Mouse (Mus musculus) testis, postnatal 14 days (tissue): Measurements from ENCODE around the gene D430041D05Rik.

Experiments
- DNase-seq: peaks from one replicate; pipeline ENCODE4 v3.0.0; 2021; ENCODE audit warnings: low spot score

The D430041D05Rik gene

GRCm38 (mm10) chr2:104260920-104261740 is 149.7 kb downstream of the D430041D05Rik start:
- DNase-seq, result no peak

- no peak for DNase-seq
These were observed 154.2 kb downstream of the D430041D05Rik start for GRCm38 (mm10) chr2:104256585-104256984.

GRCm38 (mm10) chr2:104254944-104255343 is 155.9 kb downstream of the D430041D05Rik start:
- no peak for DNase-seq

GRCm38 (mm10) chr2:104253341-104253740 is 157.5 kb downstream of the D430041D05Rik start:
- DNase-seq, result no peak

- DNase-seq, result no peak
These were observed 159.2 kb downstream of the D430041D05Rik start for GRCm38 (mm10) chr2:104251647-104252046.

- DNase-seq, result no peak
These were observed 161.0 kb downstream of the D430041D05Rik start for GRCm38 (mm10) chr2:104249856-104250255.

- DNase-seq, result no peak
These were observed 164.0 kb downstream of the D430041D05Rik start for GRCm38 (mm10) chr2:104246851-104247250.

- DNase-seq, result no peak
These were observed 168.8 kb downstream of the D430041D05Rik start for GRCm38 (mm10) chr2:104242055-104242454.

GRCm38 (mm10) chr2:104237141-104237540 is 173.7 kb downstream of the D430041D05Rik start:
- no peak for DNase-seq

GRCm38 (mm10) chr2:104230444-104230843 is 180.4 kb downstream of the D430041D05Rik start:
- no peak for DNase-seq

- no peak for DNase-seq
These were observed 184.8 kb downstream of the D430041D05Rik start for GRCm38 (mm10) chr2:104226057-104226456.

- DNase-seq, result no peak
These were observed 191.0 kb downstream of the D430041D05Rik start for GRCm38 (mm10) chr2:104219733-104220391.

- no peak for DNase-seq
These were observed 192.2 kb downstream of the D430041D05Rik start for GRCm38 (mm10) chr2:104218588-104219065.

- no peak for DNase-seq
These were observed 192.7 kb downstream of the D430041D05Rik start for GRCm38 (mm10) chr2:104218114-104218513.

- no peak for DNase-seq
These were observed 201.4 kb downstream of the D430041D05Rik start for GRCm38 (mm10) chr2:104209408-104209807.

GRCm38 (mm10) chr2:104208415-104208814 is 202.4 kb downstream of the D430041D05Rik start:
- DNase-seq, result no peak

GRCm38 (mm10) chr2:104207948-104208347 is 202.9 kb downstream of the D430041D05Rik start:
- DNase-seq, result no peak

GRCm38 (mm10) chr2:104205623-104206022 is 205.2 kb downstream of the D430041D05Rik start:
- DNase-seq, result no peak

- no peak for DNase-seq
These were observed 210.6 kb downstream of the D430041D05Rik start for GRCm38 (mm10) chr2:104200211-104200610.

GRCm38 (mm10) chr2:104198186-104198585 is 212.6 kb downstream of the D430041D05Rik start:
- DNase-seq, result no peak

- DNase-seq, result no peak
These were observed 213.5 kb downstream of the D430041D05Rik start for GRCm38 (mm10) chr2:104197281-104197680.

GRCm38 (mm10) chr2:104192401-104193141 is 218.2 kb downstream of the D430041D05Rik start:
- no peak for DNase-seq
